Mouse (Mus musculus) MEL (cell line): ENCODE results near the gene Kirrel3. TPM values are rescaled to one million over a fixed set of nuclear protein-coding genes. Genes with fewer than 3 reads are reported as not detected.

Experiments
- DNase-seq: peaks from one replicate; pipeline ENCODE4 v3.0.0; 2011; ENCODE audit warnings: low read depth, low spot score
- H3K27ac ChIP-seq: 2 replicates; pipeline ENCODE4 v1.5.1; 2012; ENCODE audit warnings: low read depth, mild to moderate bottlenecking, control low read depth, low read length, moderate library complexity; ENCODE audit not compliant: control insufficient read depth
- H3K27me3 ChIP-seq, 2 experiments: fragments of 150-350 bp in 1 of 2; sonication (generic) in 1 of 2; 2 replicates each; pipeline ENCODE4 v1.6.1; 2012; ENCODE audit warnings: low read length in 2 of 2, mild to moderate bottlenecking in 2 of 2, improper control_type of control experiment in 1 of 2, moderate library complexity in 1 of 2; ENCODE audit not compliant: insufficient read depth in 2 of 2, control insufficient read depth in 1 of 2
- H3K36me3 ChIP-seq, 2 experiments: 2 replicates each; pipeline ENCODE4 v1.6.1; 2012 to 2014; ENCODE audit warnings: low read length in 2 of 2, improper control_type of control experiment in 1 of 2, inconsistent platforms in 1 of 2, mild to moderate bottlenecking in 1 of 2; ENCODE audit not compliant: insufficient read depth in 2 of 2, control insufficient read depth in 1 of 2
- H3K4me1 ChIP-seq, 2 experiments: fragments of 150-350 bp in 1 of 2; sonication (generic) in 1 of 2; 2 replicates each; pipeline ENCODE4 v1.6.1; 2012; ENCODE audit warnings: low read length in 2 of 2, improper control_type of control experiment in 1 of 2, mild to moderate bottlenecking in 1 of 2; ENCODE audit not compliant: insufficient read depth in 2 of 2, control insufficient read depth in 1 of 2
- H3K4me3 ChIP-seq, 2 experiments: fragments of 150-350 bp in 1 of 2; sonication (generic) in 1 of 2; 2 replicates each; pipeline ENCODE4 v1.5.1; 2012; ENCODE audit warnings: low read depth in 2 of 2, low read length in 2 of 2, mild to moderate bottlenecking in 2 of 2, moderate library complexity in 2 of 2, control low read depth in 1 of 2, improper control_type of control experiment in 1 of 2; ENCODE audit not compliant: control insufficient read depth in 1 of 2, insufficient read depth in 1 of 2
- H3K79me2 ChIP-seq: 2 replicates; pipeline ENCODE4 v1.6.1; 2012; ENCODE audit warnings: mild to moderate bottlenecking, low read length, moderate library complexity; ENCODE audit not compliant: control insufficient read depth, poor library complexity, insufficient read depth
- H3K9ac ChIP-seq: 2 replicates; pipeline ENCODE4 v1.6.1; 2012; ENCODE audit warnings: low read depth, mild to moderate bottlenecking, control low read depth, low read length, moderate library complexity; ENCODE audit not compliant: control insufficient read depth, poor library complexity, severe bottlenecking
- H3K9me3 ChIP-seq: fragments of 150-350 bp; sonication (generic); replicated peaks from 2 replicates; pipeline ENCODE4 v1.6.1; 2012; ENCODE audit warnings: mild to moderate bottlenecking, low read length, improper control_type of control experiment, moderate library complexity; ENCODE audit not compliant: insufficient read depth
- CHD1 ChIP-seq: IDR thresholded peaks from 2 replicates; pipeline ENCODE4 v1.6.1; 2012; ENCODE audit warnings: low read depth, mild to moderate bottlenecking, inconsistent platforms, low read length, improper control_type of control experiment
- CTCF ChIP-seq, 3 experiments: IDR thresholded peaks in 2 of 3; conservative IDR thresholded peaks in 1 of 3; 2 replicates each; pipeline ENCODE4 v1.5.1; 2011 to 2012; ENCODE audit warnings: low read length in 3 of 3, low read depth in 2 of 3, mild to moderate bottlenecking in 2 of 3, improper control_type of control experiment in 1 of 3, inconsistent platforms in 1 of 3, mixed read lengths in 1 of 3, moderate library complexity in 1 of 3; ENCODE audit not compliant: control insufficient read depth in 1 of 3, insufficient read depth in 1 of 3, poor library complexity in 1 of 3, severe bottlenecking in 1 of 3
- ELF1 ChIP-seq: IDR thresholded peaks from 2 replicates; pipeline ENCODE4 v1.6.1; 2014; ENCODE audit warnings: low read depth, mild to moderate bottlenecking, inconsistent platforms, low read length, improper control_type of control experiment, moderate library complexity
- EP300 ChIP-seq, 2 experiments: IDR thresholded peaks; 2 replicates each; pipeline ENCODE4 v1.6.1; 2011; ENCODE audit warnings: improper control_type of control experiment in 2 of 2, low read length in 2 of 2, low read depth in 1 of 2, mild to moderate bottlenecking in 1 of 2
- ETS1 ChIP-seq: IDR thresholded peaks from 2 replicates; pipeline ENCODE4 v1.6.1; 2012; ENCODE audit warnings: low read depth, mild to moderate bottlenecking, inconsistent platforms, low read length, improper control_type of control experiment, moderate library complexity
- GATA1 ChIP-seq: IDR thresholded peaks from 2 replicates; pipeline ENCODE4 v1.6.1; 2011; ENCODE audit warnings: low read depth, low read length, improper control_type of control experiment
- HCFC1 ChIP-seq: IDR thresholded peaks from 2 replicates; pipeline ENCODE4 v1.6.1; 2012; ENCODE audit warnings: low read depth, mild to moderate bottlenecking, inconsistent platforms, low read length, improper control_type of control experiment, moderate library complexity
- MAFK ChIP-seq: IDR thresholded peaks from 2 replicates; pipeline ENCODE4 v1.6.1; 2011; ENCODE audit warnings: low read depth, mild to moderate bottlenecking, low read length, improper control_type of control experiment, borderline replicate concordance
- MAX ChIP-seq: IDR thresholded peaks from 2 replicates; pipeline ENCODE4 v1.6.1; 2011; ENCODE audit warnings: low read length, improper control_type of control experiment
- MAZ ChIP-seq: IDR thresholded peaks from 2 replicates; pipeline ENCODE4 v1.6.1; 2012; ENCODE audit warnings: low read depth, mild to moderate bottlenecking, inconsistent platforms, low read length, improper control_type of control experiment
- MXI1 ChIP-seq: IDR thresholded peaks from 2 replicates; pipeline ENCODE4 v1.6.1; 2011; ENCODE audit warnings: mild to moderate bottlenecking, low read depth, low read length, improper control_type of control experiment
- MYB ChIP-seq: IDR thresholded peaks from 2 replicates; pipeline ENCODE4 v1.6.1; 2011; ENCODE audit warnings: mild to moderate bottlenecking, low read depth, low read length, improper control_type of control experiment
- MYC ChIP-seq: IDR thresholded peaks from 2 replicates; pipeline ENCODE4 v1.6.1; 2011; ENCODE audit warnings: low read depth, mild to moderate bottlenecking, low read length, improper control_type of control experiment, moderate library complexity
- POLR2AphosphoS5 ChIP-seq: IDR thresholded peaks from 2 replicates; pipeline ENCODE4 v1.6.1; 2012; ENCODE audit warnings: low read depth, borderline replicate concordance, mild to moderate bottlenecking, inconsistent platforms, low read length, moderate library complexity, mixed read lengths
- RAD21 ChIP-seq: IDR thresholded peaks from 2 replicates; pipeline ENCODE4 v1.6.1; 2011; ENCODE audit warnings: mild to moderate bottlenecking, low read depth, low read length, improper control_type of control experiment
- SIN3A ChIP-seq: IDR thresholded peaks from 2 replicates; pipeline ENCODE4 v1.6.1; 2012; ENCODE audit warnings: low read length, improper control_type of control experiment, inconsistent platforms
- TBP ChIP-seq: IDR thresholded peaks from 2 replicates; pipeline ENCODE4 v1.8.0; 2011; ENCODE audit warnings: low read depth, low read length, improper control_type of control experiment
- TCF12 ChIP-seq: IDR thresholded peaks from 2 replicates; pipeline ENCODE4 v1.6.1; 2014; ENCODE audit warnings: low read depth, mild to moderate bottlenecking, inconsistent platforms, low read length, improper control_type of control experiment, moderate library complexity
- USF1 ChIP-seq: IDR thresholded peaks from 2 replicates; pipeline ENCODE4 v1.6.1; 2014; ENCODE audit warnings: low read depth, mild to moderate bottlenecking, inconsistent platforms, low read length, improper control_type of control experiment, moderate library complexity
- USF2 ChIP-seq, 2 experiments: IDR thresholded peaks; 2 replicates each; pipeline ENCODE4 v1.6.1; 2011 to 2012; ENCODE audit warnings: improper control_type of control experiment in 2 of 2, low read length in 2 of 2, borderline replicate concordance in 1 of 2, inconsistent platforms in 1 of 2, low read depth in 1 of 2, mild to moderate bottlenecking in 1 of 2; ENCODE audit not compliant: insufficient read depth in 1 of 2
- ZKSCAN1 ChIP-seq: IDR thresholded peaks from 2 replicates; pipeline ENCODE4 v1.6.1; 2012; ENCODE audit warnings: low read depth, mild to moderate bottlenecking, inconsistent platforms, low read length, improper control_type of control experiment, moderate library complexity
- ZNF384 ChIP-seq: IDR thresholded peaks from 2 replicates; pipeline ENCODE4 v1.6.1; 2012; ENCODE audit warnings: low read depth, mild to moderate bottlenecking, inconsistent platforms, low read length, improper control_type of control experiment
- polyA plus RNA-seq, 2 experiments: library from polyadenylated mRNA; stranded (reverse) in 1 of 2; unstranded in 1 of 2; fragments of >175 nt in 1 of 2; fragments of >200 nt in 1 of 2; gene quantifications; 2 replicates each; pipeline versions ENCODE4 v1.2.1 to v1.2.4; 2012; ENCODE audit warnings: low replicate concordance in 2 of 2, low read depth in 1 of 2; ENCODE audit not compliant: insufficient read length in 2 of 2, insufficient read depth in 1 of 2, missing spikeins in 1 of 2
- total RNA-seq: library from RNA; depleted of rRNA; stranded (reverse); fragments of 300-350 nt; gene quantifications from 2 replicates; pipeline ENCODE4 v1.2.3, GENCODE M21; 2012

Kirrel3 gene
- total and polyA plus RNA-seq, 3 experiments: 0.06 TPM; not detected in 2

DNA sequence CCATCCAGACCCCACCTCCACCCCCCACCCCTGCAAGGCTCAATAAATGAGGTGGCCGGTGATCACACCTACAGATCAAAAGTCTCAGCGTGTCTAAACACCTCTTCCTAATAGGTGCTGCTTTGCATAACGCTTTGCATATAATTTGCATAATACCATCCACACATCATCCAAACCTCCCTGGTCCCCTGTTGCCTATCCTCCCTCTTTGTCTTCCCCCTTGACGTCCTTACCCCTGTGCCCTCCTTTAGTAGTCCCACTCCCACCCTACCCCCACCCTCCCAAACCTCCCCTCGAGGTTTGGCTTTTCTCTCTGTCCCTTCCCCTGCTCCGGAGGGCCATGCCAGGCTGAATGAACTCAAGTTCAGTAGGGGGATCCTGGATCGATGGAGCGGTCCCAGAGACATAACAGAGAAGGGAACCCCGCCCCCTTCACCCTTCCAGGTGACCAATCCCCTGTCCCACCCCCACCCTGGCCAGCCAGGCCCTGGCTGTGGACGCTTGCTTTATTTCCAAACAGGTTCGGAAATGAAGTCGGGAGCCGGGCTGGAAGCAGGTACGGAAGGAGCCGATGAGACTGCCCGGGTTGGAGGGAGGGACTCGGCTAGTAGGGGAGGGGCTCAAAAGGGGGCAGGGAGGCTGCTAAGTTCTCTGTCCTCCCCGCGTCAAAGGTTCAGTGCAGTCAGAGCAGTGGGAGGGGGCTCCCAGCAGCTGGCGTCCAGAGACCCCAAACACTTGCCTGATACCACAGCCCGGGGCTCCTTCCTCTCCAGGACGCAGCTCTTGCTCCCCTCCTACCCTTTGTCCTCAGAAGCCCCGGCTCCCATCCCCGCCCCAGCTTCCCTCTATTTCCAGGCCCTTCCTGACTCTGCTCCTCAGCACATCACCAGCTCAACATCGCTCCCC is 539.1 kb downstream of the Kirrel3 start:
- H3K36me3 ChIP-seq: no peaks in the 10 kb centered on the region
- H3K79me2 ChIP-seq: no peaks in the 10 kb centered on the region
- H3K4me1 ChIP-seq: peaks cover 0 to 9% of the 10 kb centered on the region in 2 experiments; a peak in 1 of 4 replicates
- no peaks in the 10 kb centered on the region for H3K9me3 ChIP-seq
- no peak for TF ChIP-seq ZNF384
- no peak for TF ChIP-seq ELF1
- no peak for TF ChIP-seq RAD21
- TF ChIP-seq ETS1: no peak
- no peak for TF ChIP-seq MAZ
- no peak for TF ChIP-seq TBP
- TF ChIP-seq SIN3A: no peak
- no peak for TF ChIP-seq MXI1
- H3K27ac ChIP-seq: no peak overlapping the region
- DNase-seq: no peak
- H3K27me3 ChIP-seq: no peaks in the 10 kb centered on the region
- H3K4me3 ChIP-seq: no peak overlapping the region
- H3K9ac ChIP-seq: no peak overlapping the region

DNA sequence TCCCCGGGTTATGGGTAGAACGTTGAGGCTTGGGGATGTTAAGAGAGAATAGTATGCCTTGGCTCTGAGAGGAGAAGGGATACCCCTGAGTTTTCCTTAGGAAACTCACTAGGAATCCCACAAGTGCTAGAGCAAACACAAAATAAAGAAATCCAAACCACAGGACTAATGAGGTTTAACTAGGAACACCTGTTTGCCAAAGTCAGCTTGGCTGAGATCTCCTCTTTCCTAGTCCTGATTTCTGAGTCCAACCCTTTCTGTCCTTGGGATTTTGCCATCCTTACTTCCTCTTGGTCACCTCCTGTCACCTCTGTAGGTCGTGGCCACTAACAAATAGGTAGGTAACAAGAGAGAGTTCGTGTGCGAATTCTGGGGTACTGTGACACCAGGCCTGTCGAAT is 540.6 kb downstream of the Kirrel3 start:
- Histone ChIP-seq H3K4me1 (peaks cover 0 to 9% of the 10 kb centered on the region in 2 experiments; a peak in 1 of 4 replicates), H3K79me2 (no peaks in the 10 kb centered on the region), H3K36me3 (no peaks in the 10 kb centered on the region), H3K27ac (no peak overlapping the region), H3K4me3 (no peak overlapping the region), H3K27me3 (no peaks in the 10 kb centered on the region), H3K9ac (no peak overlapping the region), H3K9me3 (no peaks in the 10 kb centered on the region)
- TF ChIP-seq ZKSCAN1: no peak
- no peak for TF ChIP-seq MAX
- no peak for TF ChIP-seq MYB
- no peak for TF ChIP-seq MYC
- TF ChIP-seq SIN3A: no peak
- TF ChIP-seq USF2 (IDR thresholded peaks at IDR 0.05; ENCODE audit: borderline replicate concordance in 1 of 2, insufficient read depth in 1 of 2, low read depth in 1 of 2, low read length in 2 of 2): no peak
- TF ChIP-seq ELF1: no peak
- no peak for TF ChIP-seq USF1
- TF ChIP-seq GATA1: no peak
- TF ChIP-seq TCF12: no peak
- no peak for TF ChIP-seq MXI1
- no peak for TF ChIP-seq MAFK
- no peak for TF ChIP-seq CTCF (IDR thresholded peaks at IDR 0.05 in 2 of 3, conservative IDR thresholded peaks at IDR 0.05 in 1 of 3; ENCODE audit: control insufficient read depth in 1 of 3, insufficient read depth in 1 of 3, low read depth in 2 of 3, low read length in 3 of 3, poor library complexity in 1 of 3, severe bottlenecking in 1 of 3)
- no peak for TF ChIP-seq HCFC1
- no peak for TF ChIP-seq EP300 (IDR thresholded peaks at IDR 0.05; ENCODE audit: low read depth in 1 of 2, low read length in 2 of 2)
- TF ChIP-seq CHD1: no peak
- TF ChIP-seq POLR2AphosphoS5: no peak
- no peak for DNase-seq
